Mouse (Mus musculus) neural tube, embryonic 12.5 days (tissue): Measurements from ENCODE around the gene Hoxc12. TPM values are rescaled to one million over a fixed set of nuclear protein-coding genes. Genes with fewer than 3 reads are reported as not detected.
A peak's percentile ranks its signal among the peaks of the same experiment; 100 is the strongest.

ENCODE experiments used
- ATAC-seq: fragments of 200-750 bp; cut with Nextera tagmentation; 2 replicates; pipeline ENCODE4 v1.8.0; 2017; ENCODE audit warnings: low read depth, mild to moderate bottlenecking, moderate TSS enrichment, moderate library complexity; ENCODE audit not compliant: low FRiP score
- H3K27ac ChIP-seq: fragments of 300-500 bp; sonication (generic); 2 replicates; pipeline ENCODE4 v1.5.1; 2016
- H3K27me3 ChIP-seq: fragments of 300-500 bp; sonication (generic); replicated peaks from 2 replicates; pipeline ENCODE4 v1.6.1; 2016; ENCODE audit warnings: mild to moderate bottlenecking
- H3K36me3 ChIP-seq: fragments of 300-500 bp; sonication (generic); 2 replicates; pipeline ENCODE4 v1.6.1; 2016; ENCODE audit warnings: mild to moderate bottlenecking
- H3K4me1 ChIP-seq: fragments of 300-500 bp; sonication (generic); 2 replicates; pipeline ENCODE4 v1.6.1; 2016
- H3K4me2 ChIP-seq: fragments of 300-500 bp; sonication (generic); replicated peaks from 2 replicates; pipeline ENCODE4 v1.6.1; 2016; ENCODE audit warnings: mild to moderate bottlenecking
- H3K4me3 ChIP-seq: fragments of 300-500 bp; sonication (generic); 2 replicates; pipeline ENCODE4 v1.5.1; 2016
- H3K9ac ChIP-seq: fragments of 300-500 bp; sonication (generic); 2 replicates; pipeline ENCODE4 v1.6.1; 2016; ENCODE audit warnings: mild to moderate bottlenecking
- H3K9me3 ChIP-seq: fragments of 300-500 bp; sonication (generic); 2 replicates; pipeline ENCODE4 v1.6.1; 2016; ENCODE audit warnings: mild to moderate bottlenecking
- WGBS: fragments of 180-500 bp; shearing (Covaris S2); methylation state at CpG from one replicate; pipeline ENCODE4 v1.1.7; 2016; 5-methylcytosine and 5-hydroxymethylcytosine counted together
- polyA plus RNA-seq: library from polyadenylated mRNA; unstranded; fragments of >200 nt; fragmentation: Nextera tagmentation; extraction: Ambion mirVana; gene quantifications from 2 replicates; pipeline ENCODE4 v1.2.1, GENCODE M21; 2016

Hoxc12 gene
- 8.1 and 14.2 TPM in 2 replicates for polyA plus RNA-seq

GRCm38 (mm10) chr15:102936279-102936972 lies at the start of gene Hoxc12:
Gene Hoxc12, plus strand, starts transcription at chr15:102936757.
- Histone ChIP-seq H3K36me3 (no peaks in the 10 kb centered on the region), H3K4me1 (peaks cover 12% of the 10 kb centered on the region), H3K27me3 (peaks cover 95% of the 10 kb centered on the region), H3K4me3 (peak within 1 kb of the TSS; percentile 37), H3K27ac (no peak within 1 kb of the TSS), H3K4me2 (peak within 1 kb of the TSS; percentile 47), H3K9ac (peak within 1 kb of the TSS; percentile 52), H3K9me3 (no peaks in the 10 kb centered on the region)
- under 1% methylated on average over 31 of the region's 31 CpGs for WGBS
- ATAC-seq: no peak

- no peaks in the 10 kb centered on the region for H3K9me3 ChIP-seq
- H3K4me3 ChIP-seq: no peak overlapping the region
- no peaks in the 10 kb centered on the region for H3K36me3 ChIP-seq
- H3K27ac ChIP-seq: no peak overlapping the region
- H3K9ac ChIP-seq: no peak overlapping the region
- no peak overlapping the region for H3K4me2 ChIP-seq
- H3K4me1 ChIP-seq: no peaks in the 10 kb centered on the region
- H3K27me3 ChIP-seq: no peaks in the 10 kb centered on the region; the same call in 1 of the 2 replicates
- ATAC-seq: no peak
- WGBS: 82% methylated on average over 6 of the region's 6 CpGs
These were observed 41.4 kb upstream of the Hoxc12 start for GRCm38 (mm10) chr15:102895115-102895514.

GRCm38 (mm10) chr15:102904946-102905345 lies 31.6 kb upstream of the Hoxc12 start:
- Histone ChIP-seq H3K4me2 (no peak overlapping the region), H3K27ac (no peak overlapping the region), H3K4me3 (no peak overlapping the region), H3K36me3 (no peaks in the 10 kb centered on the region), H3K9me3 (no peaks in the 10 kb centered on the region), H3K9ac (no peak overlapping the region), H3K4me1 (no peaks in the 10 kb centered on the region), H3K27me3 (peaks cover 65% of the 10 kb centered on the region)
- WGBS: 68% methylated on average over 1 of the region's 1 CpGs
- no peak for ATAC-seq

GRCm38 (mm10) chr15:102909536-102909935 lies 27.0 kb upstream of the Hoxc12 start:
- ATAC-seq: no peak
- H3K27me3 ChIP-seq: peaks cover 92% of the 10 kb centered on the region
- no peaks in the 10 kb centered on the region for H3K36me3 ChIP-seq
- H3K4me1 ChIP-seq: no peaks in the 10 kb centered on the region
- H3K9me3 ChIP-seq: no peaks in the 10 kb centered on the region
- H3K4me3 ChIP-seq: no peak overlapping the region
- no peak overlapping the region for H3K4me2 ChIP-seq
- no peak overlapping the region for H3K27ac ChIP-seq
- WGBS: 0% methylated on average over 4 of the region's 4 CpGs
- H3K9ac ChIP-seq: no peak overlapping the region

GRCm38 (mm10) chr15:102910038-102910437 lies 26.5 kb upstream of the Hoxc12 start:
- peaks cover 92% of the 10 kb centered on the region for H3K27me3 ChIP-seq
- H3K9ac ChIP-seq: no peak overlapping the region
- under 1% methylated on average over 18 of the region's 18 CpGs for WGBS
- no peak overlapping the region for H3K27ac ChIP-seq
- 0 out of 2 replicates have a peak overlapping the region, but pooled peaks have one; percentile 27 for H3K4me2 ChIP-seq
- no peak for ATAC-seq
- H3K9me3 ChIP-seq: no peaks in the 10 kb centered on the region
- no peaks in the 10 kb centered on the region for H3K4me1 ChIP-seq
- no peaks in the 10 kb centered on the region for H3K36me3 ChIP-seq
- peak overlapping the region; percentile 1; the same call in 1 of the 2 replicates for H3K4me3 ChIP-seq

DNA sequence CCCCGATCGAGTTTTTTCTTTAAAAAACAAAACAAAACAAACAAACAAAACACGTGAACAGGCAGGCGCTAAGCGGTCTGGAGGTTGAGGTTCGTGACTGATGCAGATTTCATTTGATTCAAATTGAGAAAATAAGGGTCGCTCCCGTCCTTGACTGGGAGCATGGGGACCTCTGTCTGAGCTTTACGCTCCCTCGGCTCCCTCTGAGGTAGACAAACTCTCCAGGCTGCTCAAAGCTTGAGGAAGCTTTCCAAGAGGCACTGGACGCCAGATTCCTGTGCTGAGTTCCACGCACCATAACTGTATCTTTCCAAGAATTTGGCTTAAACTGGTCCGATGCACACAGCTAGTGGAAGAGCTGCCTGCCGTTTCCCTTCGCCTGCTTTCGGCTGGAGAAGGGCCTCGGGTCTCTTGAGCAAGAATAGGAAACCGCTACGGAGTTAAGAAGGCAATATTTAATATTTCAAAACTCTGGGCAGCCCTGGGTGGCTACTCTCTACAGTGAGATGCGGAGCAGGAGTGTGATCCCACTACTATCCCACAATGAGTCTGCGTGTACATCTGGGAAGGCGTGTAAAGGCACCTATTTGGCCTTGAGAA lies 26.0 kb upstream of the Hoxc12 start:
- WGBS: under 1% methylated on average over 22 of the region's 22 CpGs
- Histone ChIP-seq H3K4me3 (no peak overlapping the region), H3K27ac (no peak overlapping the region), H3K36me3 (no peaks in the 10 kb centered on the region), H3K4me1 (no peaks in the 10 kb centered on the region), H3K4me2 (0 out of 2 replicates have a peak overlapping the region, but pooled peaks have one; percentile 27), H3K27me3 (peaks cover 90% of the 10 kb centered on the region), H3K9ac (no peak overlapping the region), H3K9me3 (no peaks in the 10 kb centered on the region)
- no peak for ATAC-seq

DNA sequence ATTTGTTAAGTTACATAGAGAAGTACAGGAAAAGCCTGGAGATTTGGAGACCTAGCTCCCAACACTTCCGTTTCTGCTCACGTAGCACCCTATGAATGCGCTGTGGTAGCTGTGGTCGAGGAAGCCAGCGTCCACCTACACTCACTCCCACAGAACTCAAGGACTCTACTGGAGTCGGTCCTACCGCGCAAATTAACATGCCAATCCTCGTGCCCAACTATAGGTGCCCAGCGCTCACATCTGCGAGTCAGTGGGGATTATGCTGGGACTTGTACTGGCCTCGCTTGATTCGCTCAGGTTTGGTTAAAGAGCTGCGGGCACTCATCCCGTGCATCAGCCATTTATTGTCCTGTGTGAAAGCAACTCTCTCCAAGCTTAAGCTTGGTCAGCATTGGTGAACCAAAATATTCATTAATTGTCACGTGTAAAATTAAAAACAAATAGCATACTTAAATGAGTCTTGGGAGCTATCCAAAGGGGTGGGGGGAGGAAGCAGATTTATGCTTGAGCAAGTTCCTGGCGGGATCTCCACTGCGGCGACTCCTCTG lies 23.4 kb upstream of the Hoxc12 start:
- no peaks in the 10 kb centered on the region for H3K36me3 ChIP-seq
- WGBS: under 1% methylated on average over 19 of the region's 19 CpGs
- no peak for ATAC-seq
- H3K4me2 ChIP-seq: 0 out of 2 replicates have a peak overlapping the region, but pooled peaks have one; percentile 17
- no peak overlapping the region for H3K27ac ChIP-seq
- H3K27me3 ChIP-seq: peaks cover 92% of the 10 kb centered on the region
- no peaks in the 10 kb centered on the region for H3K9me3 ChIP-seq
- no peak overlapping the region for H3K4me3 ChIP-seq
- no peak overlapping the region for H3K9ac ChIP-seq
- H3K4me1 ChIP-seq: no peaks in the 10 kb centered on the region

GRCm38 (mm10) chr15:102917972-102918572 lies 18.5 kb upstream of the Hoxc12 start:
- 2% methylated on average over 20 of the region's 20 CpGs for WGBS
- Histone ChIP-seq H3K4me1 (peaks cover 12% of the 10 kb centered on the region; the same call in 1 of the 2 replicates), H3K4me3 (no peak overlapping the region), H3K9me3 (no peaks in the 10 kb centered on the region), H3K27ac (no peak overlapping the region), H3K4me2 (0 out of 2 replicates have a peak overlapping the region, but pooled peaks have one; percentile 9), H3K36me3 (no peaks in the 10 kb centered on the region), H3K9ac (no peak overlapping the region), H3K27me3 (peaks cover 92% of the 10 kb centered on the region)
- ATAC-seq: no peak

- ATAC-seq: no peak
- H3K36me3 ChIP-seq: no peaks in the 10 kb centered on the region
- no peak overlapping the region for H3K9ac ChIP-seq
- no peaks in the 10 kb centered on the region for H3K9me3 ChIP-seq
- H3K27ac ChIP-seq: no peak overlapping the region
- WGBS: 3% methylated on average over 7 of the region's 7 CpGs
- H3K4me1 ChIP-seq: peaks cover 12% of the 10 kb centered on the region; the same call in 1 of the 2 replicates
- 0 out of 2 replicates have a peak overlapping the region, but pooled peaks have one; percentile 53 for H3K4me2 ChIP-seq
- no peak overlapping the region for H3K4me3 ChIP-seq
- H3K27me3 ChIP-seq: peaks cover 92% of the 10 kb centered on the region
These were observed 17.8 kb upstream of the Hoxc12 start for GRCm38 (mm10) chr15:102918611-102919265.

DNA sequence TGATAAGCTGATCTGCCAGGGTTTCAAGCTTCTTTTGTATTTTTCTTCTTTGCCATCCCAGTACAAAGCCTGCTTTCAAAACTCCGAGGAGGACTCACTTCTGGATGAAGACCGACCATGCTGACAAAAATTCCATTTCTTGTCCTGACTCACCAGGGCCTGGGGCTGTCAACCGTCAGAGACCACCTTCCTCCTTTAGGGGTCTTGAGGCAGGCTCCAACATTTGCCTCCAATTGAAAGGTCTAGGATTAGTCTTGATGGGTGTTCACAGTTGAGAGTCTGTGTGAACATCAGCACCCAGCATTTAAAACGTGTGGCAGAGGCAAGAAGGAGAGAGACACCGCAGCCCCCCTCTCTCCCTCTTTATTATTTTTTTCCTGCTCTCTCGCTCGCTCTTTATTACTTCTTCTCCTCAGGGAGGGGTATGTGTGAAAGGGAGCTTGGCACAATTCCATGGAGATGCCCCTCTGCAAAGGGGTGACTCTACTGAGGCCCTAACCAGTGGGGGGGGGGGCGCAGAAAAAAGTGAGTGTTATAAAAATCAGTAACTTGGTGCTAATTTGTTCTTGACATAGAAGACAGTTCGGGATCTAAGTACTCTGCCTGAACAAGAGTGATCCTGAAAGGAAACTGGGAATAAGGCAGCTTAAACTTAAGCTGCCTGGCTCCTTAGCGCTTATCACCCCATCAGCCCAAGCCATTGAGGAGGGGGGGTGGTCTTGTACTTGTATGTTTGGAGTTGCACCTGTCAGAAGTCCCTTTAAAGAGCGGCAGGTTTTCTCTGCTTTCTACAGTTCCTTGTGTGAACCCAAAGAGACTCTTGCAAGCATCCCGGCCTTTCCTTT lies 17.0 kb upstream of the Hoxc12 start:
- Histone ChIP-seq H3K27ac (no peak overlapping the region), H3K27me3 (peaks cover 95% of the 10 kb centered on the region), H3K4me1 (peaks cover 12% of the 10 kb centered on the region; the same call in 1 of the 2 replicates), H3K4me2 (peak overlapping the region; percentile 53), H3K9me3 (no peaks in the 10 kb centered on the region), H3K9ac (peak overlapping the region; percentile 18; the same call in 1 of the 2 replicates), H3K4me3 (no peak overlapping the region), H3K36me3 (no peaks in the 10 kb centered on the region)
- 2% methylated on average over 12 of the region's 12 CpGs for WGBS
- ATAC-seq: no peak

DNA sequence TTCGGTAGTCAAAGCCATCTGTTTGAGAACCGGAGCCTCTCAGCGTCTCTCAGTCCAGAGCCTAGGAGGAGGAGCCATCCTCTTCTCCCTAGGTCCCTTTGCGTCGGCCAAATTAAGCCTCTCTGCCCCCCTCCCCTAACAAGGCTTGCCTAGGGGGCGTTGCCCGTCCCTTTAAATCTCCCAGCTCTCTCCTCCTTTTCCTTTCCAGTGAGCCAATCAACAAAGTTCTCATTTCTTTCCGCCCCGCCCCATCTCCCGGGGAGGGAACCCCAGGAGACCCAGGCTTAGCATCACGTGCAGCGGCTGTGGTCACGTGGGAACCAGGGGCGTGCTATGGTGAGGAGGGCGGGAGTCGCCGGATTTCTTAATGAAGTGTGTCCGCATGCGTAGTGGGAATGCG lies 15.9 kb upstream of the Hoxc12 start:
- H3K4me1 ChIP-seq: peaks cover 12% of the 10 kb centered on the region; the same call in 1 of the 2 replicates
- no peak overlapping the region for H3K9ac ChIP-seq
- peak overlapping the region; percentile 36; the same call in 1 of the 2 replicates for H3K4me3 ChIP-seq
- no peaks in the 10 kb centered on the region for H3K36me3 ChIP-seq
- H3K4me2 ChIP-seq: peak overlapping the region; percentile 53
- H3K27me3 ChIP-seq: peaks cover 96% of the 10 kb centered on the region
- ATAC-seq: peak; percentile 89
- H3K9me3 ChIP-seq: no peaks in the 10 kb centered on the region
- WGBS: under 1% methylated on average over 20 of the region's 20 CpGs
- no peak overlapping the region for H3K27ac ChIP-seq
